Mouse (Mus musculus) liver, embryonic 11.5 days (tissue): ENCODE data around the gene Hist1h3e. TPM values are rescaled to one million over a fixed set of nuclear protein-coding genes. Genes with fewer than 3 reads are reported as not detected.
"Not testable (repeated sequence)": the region's sequence is repeated elsewhere in the genome, so short reads cannot be mapped to it uniquely, and the experiment has no call there.

ENCODE experiments used
- ATAC-seq: fragments of 200-750 bp; cut with Nextera tagmentation; replicated peaks from 2 replicates; pipeline ENCODE4 v1.8.0; 2017; ENCODE audit warnings: moderate number of reproducible peaks, mild to moderate bottlenecking, moderate TSS enrichment, moderate library complexity; ENCODE audit not compliant: low FRiP score
- DNase-seq: peaks from one replicate; pipeline ENCODE4 v3.0.0-alpha.2; 2017; ENCODE audit warnings: low spot score
- H3K27ac ChIP-seq: fragments of 300-500 bp; sonication (generic); 2 replicates; pipeline ENCODE4 v1.5.1; 2014; ENCODE audit warnings: mild to moderate bottlenecking, low read depth, low read length, control low read depth
- H3K27me3 ChIP-seq: fragments of 300-500 bp; sonication (generic); replicated peaks from 2 replicates; pipeline ENCODE4 v1.6.1; 2014; ENCODE audit warnings: low read length, mixed read lengths; ENCODE audit not compliant: control insufficient read depth, insufficient read depth
- H3K36me3 ChIP-seq: fragments of 300-500 bp; sonication (generic); 2 replicates; pipeline ENCODE4 v1.6.1; 2014; ENCODE audit warnings: mild to moderate bottlenecking, low read length, moderate library complexity, mixed read lengths; ENCODE audit not compliant: control insufficient read depth, insufficient read depth
- H3K4me1 ChIP-seq: fragments of 300-500 bp; sonication (generic); replicated peaks from 2 replicates; pipeline ENCODE4 v1.6.1; 2014; ENCODE audit warnings: low read length, mixed read lengths; ENCODE audit not compliant: control insufficient read depth, insufficient read depth
- H3K4me2 ChIP-seq: fragments of 300-500 bp; sonication (generic); 2 replicates; pipeline ENCODE4 v1.6.1; 2014; ENCODE audit warnings: mild to moderate bottlenecking, control low read depth, moderate library complexity
- H3K4me3 ChIP-seq: fragments of 300-500 bp; sonication (generic); 2 replicates; pipeline ENCODE4 v1.5.1; 2014; ENCODE audit warnings: low read depth, low read length, control low read depth
- H3K9ac ChIP-seq: fragments of 300-500 bp; sonication (generic); 2 replicates; pipeline ENCODE4 v1.6.1; 2014; ENCODE audit warnings: low read depth, low read length, control low read depth
- H3K9me3 ChIP-seq: fragments of 300-500 bp; sonication (generic); 2 replicates; pipeline ENCODE4 v1.6.1; 2016; ENCODE audit warnings: low read length, inconsistent platforms, mixed read lengths; ENCODE audit not compliant: control insufficient read depth
- WGBS: fragments of 180-500 bp; shearing (Covaris S2); extraction: QIAGEN DNeasy Blood & Tissue Kit; methylation state at CpG from one replicate; pipeline ENCODE4 v1.1.7; 2014; 5-methylcytosine and 5-hydroxymethylcytosine counted together
- polyA plus RNA-seq: library from polyadenylated mRNA; unstranded; fragments of >200 nt; fragmentation: Nextera tagmentation; extraction: Ambion mirVana; gene quantifications from 2 replicates; pipeline ENCODE4 v1.2.1, GENCODE M21; 2014

Hist1h3e gene
- polyA plus RNA-seq, 1 experiment from 2014 or later = 3.5 TPM

DNA sequence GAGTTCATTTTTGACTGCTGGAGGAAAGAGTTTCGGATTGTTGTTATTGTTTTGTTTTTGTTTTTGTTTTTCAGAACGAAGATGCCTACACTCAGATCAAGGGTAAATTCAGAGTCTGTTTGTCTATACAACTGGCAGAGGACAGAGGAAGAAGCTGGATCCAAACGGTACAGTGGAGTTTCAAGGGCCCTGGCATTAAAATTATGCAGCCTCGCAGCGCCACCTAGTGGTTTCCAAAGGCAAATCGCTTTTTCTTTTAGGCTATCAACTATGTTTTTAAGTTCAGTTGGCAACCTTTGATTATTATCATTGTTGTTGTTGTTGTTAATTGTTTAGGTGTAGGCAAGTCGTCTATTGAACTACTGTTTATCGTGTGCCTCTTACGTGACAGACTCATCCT lies 35.8 kb upstream of the Hist1h3e start:
- H3K4me3 ChIP-seq = no peak overlapping the region
- peaks cover 27% of the 10 kb centered on the region for H3K4me1 ChIP-seq
- no peaks in the 10 kb centered on the region for H3K36me3 ChIP-seq
- 0 out of 2 replicates have a peak overlapping the region, but pooled peaks have one; percentile 4 for H3K4me2 ChIP-seq
- 8% methylated on average over 9 of the region's 9 CpGs for WGBS
- H3K27ac ChIP-seq = no peak overlapping the region
- no peak overlapping the region for H3K9ac ChIP-seq
- ATAC-seq (no peak; the same call in 1 of the 2 replicates), DNase-seq (peak; percentile 64)
- H3K9me3 ChIP-seq = no peaks in the 10 kb centered on the region
- H3K27me3 ChIP-seq = no peaks in the 10 kb centered on the region

- ATAC-seq = peak; percentile 96
- H3K4me1 ChIP-seq = peaks cover 32% of the 10 kb centered on the region
- no peak overlapping the region for H3K4me3 ChIP-seq
- H3K36me3 ChIP-seq = no peaks in the 10 kb centered on the region
- peak overlapping the region; percentile 44 for H3K9ac ChIP-seq
- 62% methylated on average over 7 of the region's 7 CpGs for WGBS
- no peaks in the 10 kb centered on the region for H3K27me3 ChIP-seq
- no peaks in the 10 kb centered on the region for H3K9me3 ChIP-seq
- H3K4me2 ChIP-seq = peak overlapping the region; percentile 36
- peak overlapping the region; percentile 75 for H3K27ac ChIP-seq
- DNase-seq = no peak
These were observed 33.6 kb upstream of the Hist1h3e start for GRCm38 (mm10) chr13:23595622-23596372.

DNA sequence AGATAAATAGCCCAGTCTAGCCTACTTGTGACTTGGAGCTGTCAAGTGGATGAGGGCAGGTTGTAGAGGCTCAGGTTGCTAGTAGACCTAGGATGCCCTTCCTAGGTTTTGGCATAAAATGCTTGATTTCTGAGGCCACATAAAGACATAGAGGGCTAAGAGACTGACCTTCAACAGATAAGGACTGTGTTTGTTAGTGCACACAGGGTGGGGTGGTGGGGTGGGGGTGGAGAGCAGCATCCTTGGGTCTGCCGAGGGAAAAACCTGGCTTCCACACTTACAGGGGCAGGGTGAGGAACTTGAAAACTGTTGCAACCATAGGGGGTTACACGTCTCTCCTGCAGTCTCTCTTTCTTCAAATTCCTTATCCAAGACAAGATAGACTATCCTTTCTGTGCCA lies 33.0 kb upstream of the Hist1h3e start:
- Histone ChIP-seq H3K27ac (peak overlapping the region; percentile 75; the same call in 1 of the 2 replicates), H3K36me3 (no peaks in the 10 kb centered on the region), H3K9ac (peak overlapping the region; percentile 26), H3K4me1 (peaks cover 32% of the 10 kb centered on the region), H3K9me3 (no peaks in the 10 kb centered on the region), H3K4me3 (no peak overlapping the region), H3K27me3 (no peaks in the 10 kb centered on the region), H3K4me2 (peak overlapping the region; percentile 20; the same call in 1 of the 2 replicates)
- DNase-seq (no peak), ATAC-seq (0 out of 2 replicates have a peak, but pooled peaks have one; percentile 27)
- 45% methylated on average over 2 of the region's 2 CpGs for WGBS

DNA sequence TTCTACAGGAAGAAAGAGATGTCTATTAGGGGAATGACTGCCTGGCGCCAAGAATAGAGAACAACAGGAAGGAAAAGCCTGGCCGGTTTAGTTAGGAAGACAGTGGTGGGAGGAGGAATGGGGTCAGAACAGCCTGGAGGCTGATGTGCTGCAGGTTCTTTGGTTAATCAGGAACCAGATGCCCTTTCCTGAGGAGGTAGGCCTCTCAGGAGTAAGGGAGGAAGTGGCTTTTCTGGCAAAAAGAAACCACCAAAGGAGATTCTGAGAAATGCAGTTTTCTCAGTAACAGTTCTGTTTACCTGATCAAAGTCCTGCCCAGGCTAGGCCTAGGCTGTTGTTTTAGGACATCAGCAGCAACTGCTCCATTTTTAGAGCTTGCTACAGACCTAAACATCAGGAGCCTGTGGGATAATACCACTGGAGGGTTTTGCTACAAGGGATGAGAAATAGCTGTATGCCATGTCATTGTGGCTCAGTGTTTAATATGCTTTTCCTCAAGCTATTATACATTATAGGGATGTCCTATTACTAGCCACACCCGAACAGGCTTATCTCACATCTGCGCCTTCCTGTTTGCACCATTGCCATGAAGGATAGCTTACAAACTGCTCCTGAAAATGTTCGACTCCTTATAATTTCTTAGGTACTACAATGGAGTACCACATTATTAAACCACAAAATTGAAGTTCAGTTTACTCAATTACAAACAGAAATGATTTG lies 31.0 kb upstream of the Hist1h3e start:
- peak overlapping the region; percentile 58 for H3K27ac ChIP-seq
- H3K9me3 ChIP-seq = no peaks in the 10 kb centered on the region
- ATAC-seq (no peak), DNase-seq (no peak)
- H3K36me3 ChIP-seq = no peaks in the 10 kb centered on the region
- H3K4me2 ChIP-seq = no peak overlapping the region
- WGBS = 45% methylated on average over 5 of the region's 5 CpGs
- H3K27me3 ChIP-seq = no peaks in the 10 kb centered on the region
- H3K4me3 ChIP-seq = no peak overlapping the region
- peaks cover 32% of the 10 kb centered on the region for H3K4me1 ChIP-seq
- no peak overlapping the region for H3K9ac ChIP-seq

DNA sequence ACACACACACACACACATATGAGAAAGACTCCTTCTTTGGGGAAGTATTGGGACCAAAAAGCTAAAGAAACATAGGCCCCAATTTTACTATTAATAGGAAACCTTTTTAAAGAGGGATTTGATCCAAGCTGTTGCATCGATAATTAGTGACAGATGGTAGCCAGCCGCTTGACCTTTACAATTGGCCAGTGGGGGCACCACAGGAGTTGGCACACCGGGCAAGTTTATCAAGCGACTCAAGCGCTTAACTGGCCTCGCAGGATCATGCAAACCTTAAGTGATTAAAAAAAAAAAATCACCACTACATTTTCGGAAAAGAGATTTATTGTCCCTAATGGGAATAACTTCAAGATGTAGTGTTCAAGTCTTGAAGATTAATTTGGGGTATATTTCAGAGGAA lies 30.4 kb upstream of the Hist1h3e start:
- 82% methylated on average over 7 of the region's 7 CpGs for WGBS
- no peak overlapping the region for H3K4me2 ChIP-seq
- H3K4me3 ChIP-seq = no peak overlapping the region
- H3K27ac ChIP-seq = no peak overlapping the region; the same call in 1 of the 2 replicates
- H3K27me3 ChIP-seq = no peaks in the 10 kb centered on the region
- H3K36me3 ChIP-seq = no peaks in the 10 kb centered on the region
- no peaks in the 10 kb centered on the region for H3K9me3 ChIP-seq
- no peak for DNase-seq
- ATAC-seq = no peak
- H3K9ac ChIP-seq = no peak overlapping the region
- H3K4me1 ChIP-seq = peaks cover 32% of the 10 kb centered on the region

DNA sequence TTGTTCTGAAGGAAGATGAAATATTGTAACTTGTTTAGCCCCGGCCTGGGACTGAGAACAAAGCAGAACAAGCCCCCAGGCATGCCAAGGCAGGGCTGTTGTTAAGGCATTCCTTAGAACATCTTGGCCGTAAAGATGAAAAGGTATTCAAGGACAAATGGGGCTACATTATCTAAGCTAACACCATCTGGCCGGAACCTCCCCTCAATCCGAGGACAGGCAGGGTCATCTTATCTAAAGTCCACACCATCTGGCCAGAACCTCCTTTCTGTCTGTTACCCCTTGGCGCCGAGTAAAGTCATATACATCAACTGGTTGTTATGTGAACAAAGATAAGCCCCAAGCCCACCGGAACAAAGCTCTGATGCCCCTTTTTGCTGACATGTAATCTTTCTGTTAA lies 29.7 kb upstream of the Hist1h3e start:
- not testable (repeated sequence) for DNase-seq, H3K9me3 ChIP-seq, ATAC-seq, H3K27ac ChIP-seq, H3K4me3 ChIP-seq, H3K4me2 ChIP-seq, H3K36me3 ChIP-seq, H3K27me3 ChIP-seq, H3K9ac ChIP-seq
- peaks cover 35% of the 10 kb centered on the region for H3K4me1 ChIP-seq
- WGBS = 62% methylated on average over 7 of the region's 7 CpGs

DNA sequence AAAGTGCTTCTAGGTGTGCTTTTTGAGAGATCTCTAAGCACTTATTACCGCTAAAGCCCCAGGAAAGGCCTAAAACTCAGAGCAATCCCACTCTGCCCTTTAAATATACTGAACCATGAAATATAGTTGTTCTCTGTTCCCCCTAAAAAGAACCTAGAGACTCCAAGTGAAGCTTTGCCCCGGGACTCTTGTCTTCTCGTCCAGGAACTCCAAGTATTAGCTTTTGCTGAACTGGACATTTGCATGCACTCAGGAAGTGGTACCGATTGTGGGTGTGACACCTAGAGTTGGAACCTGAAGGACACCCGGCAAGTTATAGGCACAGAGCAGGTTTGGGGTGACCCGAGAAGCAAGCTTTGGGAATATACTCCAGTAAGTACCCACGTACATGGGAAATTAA lies 29.0 kb upstream of the Hist1h3e start:
- 95% methylated on average over 7 of the region's 7 CpGs for WGBS
- Histone ChIP-seq H3K4me2 (no peak overlapping the region), H3K4me1 (peaks cover 37% of the 10 kb centered on the region), H3K36me3 (no peaks in the 10 kb centered on the region), H3K4me3 (no peak overlapping the region), H3K27me3 (no peaks in the 10 kb centered on the region), H3K9me3 (no peaks in the 10 kb centered on the region), H3K9ac (no peak overlapping the region), H3K27ac (no peak overlapping the region)
- ATAC-seq = no peak
- DNase-seq = no peak

GRCm38 (mm10) chr13:23586940-23587225 lies 24.7 kb upstream of the Hist1h3e start:
- Histone ChIP-seq H3K4me2 (peak overlapping the region; percentile 87), H3K36me3 (no peaks in the 10 kb centered on the region), H3K27me3 (no peaks in the 10 kb centered on the region), H3K4me1 (peaks cover 27% of the 10 kb centered on the region), H3K27ac (peak overlapping the region; percentile 100), H3K4me3 (peak overlapping the region; percentile 43), H3K9ac (peak overlapping the region; percentile 75), H3K9me3 (no peaks in the 10 kb centered on the region)
- ATAC-seq (no peak), DNase-seq (no peak)
- 16% methylated on average over 1 of the region's 1 CpGs for WGBS
